Mouse (Mus musculus) olfactory bulb, adult 2 months (tissue): ENCODE measurements around the gene Tcf15.

Source experiments
- CTCF ChIP-seq: fragments of 200-500 bp; IDR thresholded peaks from 2 replicates; pipeline ENCODE4 v1.5.1; 2012; ENCODE audit warnings: low read depth, mild to moderate bottlenecking, low read length, moderate library complexity; ENCODE audit not compliant: insufficient read depth
- POLR2A ChIP-seq: fragments of 200-500 bp; IDR thresholded peaks from 2 replicates; pipeline ENCODE4 v1.6.1; 2012; ENCODE audit warnings: mild to moderate bottlenecking, low read depth, low read length, moderate library complexity; ENCODE audit not compliant: insufficient read depth

DNA sequence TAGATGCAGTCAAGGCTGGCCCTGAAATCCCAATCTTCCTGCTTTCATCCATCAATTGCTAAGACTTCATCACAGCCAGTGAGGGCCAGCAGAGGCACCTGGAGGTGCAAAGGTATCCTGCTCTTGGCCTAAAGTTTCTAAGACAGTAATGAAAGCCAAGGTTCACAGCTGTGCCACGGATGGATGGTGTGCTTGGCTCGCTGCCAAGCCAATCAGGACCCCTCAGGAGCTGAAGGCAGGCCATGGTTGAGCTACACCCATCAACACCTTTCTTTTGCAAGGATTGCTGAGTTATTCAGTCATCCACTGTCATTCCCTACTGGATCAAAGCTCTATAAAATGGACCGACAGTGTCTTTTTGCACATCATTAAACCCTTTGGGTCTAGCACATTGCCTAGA lies 43.8 kb upstream of the Tcf15 start:
- TF ChIP-seq CTCF (no peak), POLR2A (no peak)
